Mouse (Mus musculus) brain, adult 2 months (tissue): ENCODE data around the gene Zmat3.

Experiments
- DNase-seq: peaks from one replicate; pipeline ENCODE4 v3.0.0; 2011; ENCODE audit warnings: low read depth, low spot score

Zmat3 gene

GRCm38 (mm10) chr3:32365546-32366245 is at the start of gene Zmat3:
Zmat3 (minus strand) TSS chr3:32366014.
- peak; percentile 92 for DNase-seq

DNA sequence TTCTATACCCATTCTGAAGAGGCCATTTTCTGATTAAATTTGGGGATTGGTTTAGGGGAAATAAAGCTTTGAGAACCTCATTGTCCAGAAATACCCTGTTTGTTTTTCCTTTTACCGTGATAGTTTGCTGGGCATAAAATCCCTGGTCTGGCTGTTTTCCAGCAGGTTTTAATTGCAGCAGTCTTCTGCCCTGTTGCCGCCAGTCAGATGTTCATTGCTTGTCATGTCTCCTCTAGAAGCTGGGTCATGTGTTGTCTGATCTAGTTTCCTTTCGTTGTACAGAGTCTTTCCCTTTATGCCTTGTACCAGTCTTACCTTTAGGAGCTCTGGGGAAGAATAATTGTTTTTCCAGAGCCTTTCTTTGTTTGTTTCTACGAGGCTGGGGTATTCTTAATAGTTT is 48.6 kb upstream of the Zmat3 start:
- peak; percentile 34 for DNase-seq

DNA sequence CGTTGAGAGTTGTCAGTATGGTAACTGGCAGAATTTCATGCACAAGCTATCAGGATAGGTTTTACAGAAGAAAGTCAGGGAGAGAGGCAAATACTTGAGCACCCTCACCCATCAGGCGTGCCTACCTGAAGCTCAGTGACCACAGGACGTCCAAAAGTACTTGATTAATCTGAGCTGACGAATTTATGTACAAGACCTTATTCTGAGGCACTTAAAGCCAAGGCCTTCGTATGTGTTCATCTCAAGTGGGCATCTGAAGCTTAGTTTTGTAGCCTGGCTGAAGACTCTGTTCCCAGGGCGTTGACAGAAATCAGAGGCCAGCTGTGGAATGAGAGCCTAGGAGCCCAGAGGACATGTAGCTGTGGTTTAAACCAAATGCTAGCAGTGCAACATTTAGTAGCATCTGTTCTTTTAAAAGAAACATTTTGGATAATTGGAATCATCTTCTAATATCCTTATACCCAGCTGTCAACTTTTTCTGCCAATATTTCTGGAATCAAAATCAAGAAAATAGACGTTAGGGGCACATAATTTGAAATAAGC is 46.8 kb upstream of the Zmat3 start:
- no peak for DNase-seq

DNA sequence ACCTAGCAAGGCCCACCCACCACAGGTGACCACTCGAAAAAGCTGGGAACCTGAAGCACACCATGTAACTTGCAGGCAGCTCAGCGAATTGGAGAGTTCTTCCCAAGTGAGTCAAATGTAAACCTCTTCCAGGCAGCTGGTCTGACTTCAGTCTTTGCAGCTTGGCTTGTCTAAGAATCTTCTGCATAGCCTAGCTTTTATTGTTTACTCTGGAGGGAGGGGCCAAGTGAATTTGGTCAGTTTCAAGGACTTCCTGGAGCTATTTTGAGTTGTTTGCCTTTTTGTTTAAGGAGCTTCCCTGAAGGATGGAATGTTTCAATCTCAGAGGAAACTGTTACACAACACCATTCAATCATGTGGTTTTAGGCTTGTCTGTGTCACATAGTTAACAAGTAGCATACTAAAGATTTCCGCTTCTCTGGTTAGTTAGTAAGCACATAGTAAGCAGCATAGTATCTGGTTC is 43.0 kb upstream of the Zmat3 start:
- DNase-seq: no peak

GRCm38 (mm10) chr3:32406804-32407203 is 41.0 kb upstream of the Zmat3 start:
- no peak for DNase-seq

GRCm38 (mm10) chr3:32405699-32406098 is 39.9 kb upstream of the Zmat3 start:
- DNase-seq: no peak

DNA sequence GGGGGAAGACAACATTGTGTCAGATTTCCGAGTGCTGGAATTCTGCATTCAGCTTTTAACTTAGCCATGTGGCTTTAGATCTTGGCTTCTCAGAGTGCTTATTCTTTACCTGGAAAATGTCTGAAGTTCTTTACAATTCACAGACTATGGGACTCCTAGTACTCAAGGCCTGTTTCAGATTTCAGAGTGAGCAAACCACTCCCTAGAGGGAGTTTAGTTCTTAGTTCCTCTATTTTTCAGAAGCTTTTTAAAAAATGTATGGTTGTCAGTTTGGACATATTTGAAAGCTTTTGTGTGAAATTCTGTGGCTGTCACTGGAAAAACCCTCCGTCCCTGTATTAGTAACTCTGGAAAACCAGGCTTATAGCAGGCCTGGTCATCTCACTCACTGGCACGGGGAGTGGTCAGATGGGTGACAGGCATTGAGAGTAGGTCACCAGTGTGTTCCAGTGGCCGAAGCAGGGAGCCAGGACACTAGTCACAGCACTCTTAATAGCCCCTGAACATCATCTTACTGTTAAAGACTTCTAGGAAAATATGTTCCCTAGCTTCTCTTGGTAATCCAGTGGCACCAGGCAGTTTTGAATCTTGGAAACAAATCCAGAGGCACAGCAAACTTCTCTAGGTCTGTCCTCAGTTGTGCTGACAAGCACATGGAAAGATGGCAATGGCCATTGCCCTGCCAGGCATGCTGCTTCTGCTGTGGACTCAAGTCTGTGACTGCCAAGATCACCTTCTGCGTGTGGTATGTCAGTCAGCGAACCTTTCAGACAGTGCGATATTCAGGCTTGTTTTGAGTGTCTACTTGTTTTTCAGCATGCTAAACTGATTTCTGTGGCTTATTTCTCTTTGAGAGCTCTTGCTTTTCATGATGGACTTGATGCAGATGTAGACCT is 37.4 kb upstream of the Zmat3 start:
- DNase-seq: peak; percentile 58

- no peak for DNase-seq
These were observed 35.8 kb upstream of the Zmat3 start for GRCm38 (mm10) chr3:32401591-32401990.

DNA sequence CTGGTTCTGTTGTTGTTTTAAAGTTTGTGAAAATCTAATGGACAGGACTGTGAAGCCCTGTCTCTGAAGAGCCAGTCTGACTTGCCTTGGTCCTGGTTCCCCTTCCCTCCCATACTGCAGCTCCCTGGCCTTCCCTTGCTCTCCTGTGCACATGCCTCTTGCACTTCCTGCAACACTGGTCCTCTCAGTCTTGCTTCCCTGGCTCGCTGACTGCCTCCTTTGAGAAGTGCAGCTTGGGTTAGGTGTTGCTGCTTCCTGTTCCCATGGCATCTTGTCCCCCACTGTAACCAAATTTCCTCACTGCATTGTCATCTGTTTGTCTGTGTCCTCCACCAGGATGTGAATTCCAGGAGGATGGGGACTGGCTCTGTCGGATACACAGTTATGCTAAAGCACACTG is 34.1 kb upstream of the Zmat3 start:
- DNase-seq: no peak

DNA sequence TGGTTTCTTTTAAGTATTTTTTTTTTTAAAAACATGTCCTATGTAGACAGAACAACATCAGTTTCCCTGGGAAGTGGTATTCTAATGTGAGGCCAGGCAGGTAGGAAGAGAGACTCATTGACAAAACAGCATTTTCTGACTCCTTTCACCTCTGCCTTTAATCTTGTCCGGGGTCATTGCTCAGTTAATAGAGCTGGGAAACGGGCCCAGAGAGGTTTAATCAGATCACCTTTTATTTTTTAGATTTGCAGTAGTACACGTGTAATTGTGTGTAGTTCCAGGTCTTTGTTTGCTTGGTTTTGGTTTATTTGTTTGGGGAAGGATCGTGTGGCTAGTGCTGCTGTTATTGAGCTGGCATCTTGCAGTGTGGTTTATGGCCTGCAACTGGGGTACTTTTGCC is 33.6 kb upstream of the Zmat3 start:
- DNase-seq: no peak

- no peak for DNase-seq
These were observed 32.8 kb upstream of the Zmat3 start for GRCm38 (mm10) chr3:32398623-32399022.

DNA sequence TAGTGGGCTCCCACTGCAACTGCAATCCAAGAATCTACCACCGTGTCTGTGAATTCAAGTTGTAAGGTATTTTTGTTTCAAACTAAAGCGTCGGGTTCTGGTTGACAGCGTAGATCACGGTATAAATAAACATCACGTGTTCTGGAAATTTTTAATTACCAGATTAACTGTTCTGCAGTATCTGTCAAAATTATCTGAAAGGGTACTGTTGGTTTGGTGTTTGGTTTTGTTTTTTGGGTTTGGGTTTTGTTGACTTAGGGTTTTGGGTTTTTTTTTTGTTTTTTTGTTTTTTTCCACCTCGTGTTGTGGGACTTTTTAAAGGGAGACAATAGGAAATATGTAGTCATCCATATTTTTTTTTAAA is 32.3 kb upstream of the Zmat3 start:
- DNase-seq: no peak

- DNase-seq: peak; percentile 71
These were observed 31.8 kb upstream of the Zmat3 start, which contains the start of gene Pik3ca for GRCm38 (mm10) chr3:32397461-32398174. Pik3ca (plus strand) TSS chr3:32397671.

- peak; percentile 100 for DNase-seq
These were observed 31.1 kb upstream of the Zmat3 start for GRCm38 (mm10) chr3:32396794-32397460.

GRCm38 (mm10) chr3:32395771-32396551 is 30.1 kb upstream of the Zmat3 start:
- DNase-seq: no peak

DNA sequence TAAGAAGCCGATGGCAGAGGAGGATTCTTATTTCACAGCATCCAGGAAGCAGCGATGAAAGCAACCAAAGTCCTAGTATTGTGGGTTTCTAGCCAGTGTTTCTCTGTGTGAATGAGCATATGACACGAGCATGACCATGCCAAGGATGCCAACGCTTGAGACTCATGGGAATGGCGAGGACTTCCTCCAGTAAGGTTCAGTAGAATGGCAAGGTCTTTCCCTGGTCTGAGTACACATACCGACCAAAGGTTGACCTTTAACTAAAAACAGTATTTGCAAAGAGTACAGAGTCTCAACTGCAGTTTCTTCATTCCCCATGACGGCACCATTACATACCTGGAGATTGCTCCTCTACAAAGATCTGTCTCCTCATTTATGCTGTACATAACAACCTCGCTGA is 28.2 kb upstream of the Zmat3 start:
- DNase-seq: no peak

GRCm38 (mm10) chr3:32392841-32393240 is 27.0 kb upstream of the Zmat3 start:
- no peak for DNase-seq

- no peak for DNase-seq
These were observed 15.7 kb upstream of the Zmat3 start for GRCm38 (mm10) chr3:32381556-32381955.

DNA sequence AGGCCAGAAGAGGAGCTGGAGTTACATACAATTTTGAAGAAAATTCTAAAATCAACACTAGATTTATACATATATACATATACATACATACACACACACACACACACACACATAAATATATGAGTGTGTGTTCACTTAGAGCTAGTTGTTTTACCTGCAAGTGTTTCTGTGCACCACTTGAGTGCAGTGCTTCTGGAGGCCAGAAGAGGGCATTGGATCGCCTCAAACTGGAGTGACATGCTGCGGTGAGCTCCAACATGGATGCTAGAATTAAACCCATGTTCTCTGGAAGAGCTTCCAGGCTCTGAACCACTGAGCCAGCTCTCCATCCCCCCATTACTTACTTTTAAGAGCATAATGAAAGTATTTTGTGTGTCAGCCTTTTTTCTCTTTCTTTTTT is 14.1 kb upstream of the Zmat3 start:
- no peak for DNase-seq

DNA sequence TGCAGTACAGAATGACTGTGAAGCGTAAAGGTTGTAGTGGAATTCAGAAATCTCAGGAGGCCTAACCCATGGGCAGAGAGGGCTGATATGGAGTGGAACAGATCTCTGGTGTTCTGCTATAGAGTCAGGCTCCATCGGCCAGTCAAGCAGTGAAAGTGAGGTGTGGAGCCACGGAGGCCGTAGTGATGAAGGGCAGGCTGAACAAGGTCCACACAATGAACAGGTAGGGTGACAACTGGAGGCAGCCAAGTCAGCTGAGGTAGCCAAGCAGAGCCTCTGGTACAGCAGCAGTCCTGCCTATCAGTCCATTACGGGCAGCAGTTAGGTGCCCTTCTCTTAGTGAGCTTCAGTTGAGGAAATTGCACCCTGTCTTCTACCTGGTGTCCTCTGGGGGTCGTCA is 7.4 kb upstream of the Zmat3 start:
- no peak for DNase-seq

- DNase-seq: no peak
These were observed 6.7 kb upstream of the Zmat3 start for GRCm38 (mm10) chr3:32372470-32372869.
